In the genomic region with DNA sequence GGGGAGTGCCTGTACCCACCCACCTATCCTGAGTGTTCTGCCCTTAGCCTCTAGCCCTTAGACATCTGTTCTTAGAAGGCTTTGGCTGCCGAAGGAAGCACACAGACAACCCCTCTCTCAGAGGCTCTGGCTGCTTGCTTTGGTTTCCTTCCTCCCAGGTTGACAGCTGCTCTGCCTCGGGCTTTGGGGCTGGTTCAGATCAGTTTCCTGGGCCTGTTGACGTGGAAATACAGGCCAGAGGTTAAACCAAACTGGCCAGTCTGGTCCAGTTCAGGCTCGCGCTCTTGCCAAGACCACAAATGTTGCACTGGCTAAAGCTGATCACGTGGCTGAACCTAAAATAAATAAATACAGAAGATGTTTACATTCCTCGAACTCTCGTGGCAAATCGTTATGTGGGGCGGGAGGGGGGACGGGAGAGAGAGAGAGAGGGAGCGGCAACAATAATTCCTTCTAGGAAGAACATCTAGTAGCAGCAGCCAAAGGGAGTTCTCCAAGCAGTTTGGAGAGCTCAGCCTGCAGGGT, we compare ENCODE assay signal across 8 mouse cellular contexts. TPM values are rescaled to one million over a fixed set of nuclear protein-coding genes. Genes with fewer than 3 reads are reported as not detected.
DNase-seq lines count a peak whose midpoint lies in the region; ATAC-seq lines count a peak whose summit lies in the region.

No protein-coding gene starts in this region.

- peak; percentile 22 for DNase-seq in neural tube, embryonic 10.5 days (ENCODE audit: extremely low spot score, low spot score)
- DNase-seq in heart, postnatal 10 days = peak; percentile 48 to 69
- DNase-seq in liver, embryonic 13.5 days = no peak
- DNase-seq in urinary bladder, postnatal 14 days (ENCODE audit: low spot score) = peak; percentile 82
- DNase-seq in B cell, adult 2 months = no peak
- no peak for DNase-seq in cerebellum, adult 18-20 months
- DNase-seq in right cerebral cortex, postnatal 10 days (ENCODE audit: low spot score in 2 of 2) = no peak

- H3K27me3 ChIP-seq in neural tube, embryonic 15.5 days (replicated peaks) = no peaks in the 10 kb centered on the region
- no peaks in the 10 kb centered on the region for H3K27me3 ChIP-seq in liver, embryonic 13.5 days

- whole genome bisulfite sequencing in neural tube, embryonic 15.5 days = 70% methylated on average over 12 of the region's 12 CpGs
- 42% methylated on average over 12 of the region's 12 CpGs for WGBS in liver, embryonic 13.5 days (ENCODE audit: insufficient replicate concordance)

- H3K9me3 ChIP-seq in neural tube, embryonic 15.5 days (replicated peaks) = no peaks in the 10 kb centered on the region; the same call in 1 of the 2 replicates
- H3K9me3 ChIP-seq in liver, embryonic 13.5 days (replicated peaks) = peaks cover 4% of the 10 kb centered on the region; the same call in 1 of the 2 replicates

- no peak overlapping the region for H3K27ac ChIP-seq in neural tube, embryonic 15.5 days (replicated peaks)
- H3K27ac ChIP-seq in liver, embryonic 13.5 days = peak overlapping the region; percentile 61

- ATAC-seq in neural tube, embryonic 15.5 days (ENCODE audit: low FRiP score) = no peak
- peak; percentile 53; the same call in 1 of the 2 replicates for ATAC-seq in liver, embryonic 13.5 days (ENCODE audit: low read depth)

- intact Hi-C loops in heart, postnatal 10 days (cut with DNase I) = no loop called here

- no peak overlapping the region for H3K4me2 ChIP-seq in neural tube, embryonic 15.5 days
- H3K4me2 ChIP-seq in liver, embryonic 13.5 days = no peak overlapping the region

- H3K4me3 ChIP-seq in neural tube, embryonic 15.5 days (replicated peaks) = no peak overlapping the region
- no peak overlapping the region for H3K4me3 ChIP-seq in liver, embryonic 13.5 days (replicated peaks)

- H3K4me1 ChIP-seq in neural tube, embryonic 15.5 days = no peaks in the 10 kb centered on the region
- 0 out of 2 replicates have a peak, but pooled peaks cover 6% of the 10 kb centered on the region for H3K4me1 ChIP-seq in liver, embryonic 13.5 days (replicated peaks)

- no peak overlapping the region for H3K9ac ChIP-seq in neural tube, embryonic 15.5 days (replicated peaks)
- no peak overlapping the region for H3K9ac ChIP-seq in liver, embryonic 13.5 days

- H3K36me3 ChIP-seq in neural tube, embryonic 15.5 days = no peaks in the 10 kb centered on the region
- no peaks in the 10 kb centered on the region for H3K36me3 ChIP-seq in liver, embryonic 13.5 days

RNA-seq across cellular contexts. Expression of gene Ubr2, which starts 49.5 kb away (rescaled TPM):
- 15.6 TPM in 2 replicates for polyA plus RNA-seq in neural tube, embryonic 15.5 days (2015; fragmentation: Nextera tagmentation; extraction: Ambion mirVana)
- 10 to 100 TPM; 55.6 to 64.8 TPM for total RNA-seq in heart, postnatal 10 days (2021)
- polyA plus RNA-seq in liver, embryonic 13.5 days (2015; fragmentation: Nextera tagmentation; extraction: Ambion mirVana) = 7.0 and 7.8 TPM in 2 replicates

Comparison
In these comparisons a context has a peak if more than half of its experiments do, and no peak if none do; other contexts are left out.
1. DNase-seq: peak in neural tube, embryonic 10.5 days (single experiment), heart, postnatal 10 days (2 of 2) and urinary bladder, postnatal 14 days (single experiment); none in liver, embryonic 13.5 days (single experiment), B cell, adult 2 months (0 of 2), cerebellum, adult 18-20 months (0 of 2) and right cerebral cortex, postnatal 10 days (0 of 2).